Mouse (Mus musculus): ENCODE results near the gene Mbd6.

GRCm38 (mm10) chr10:127337536-127338099 lies 48.8 kb upstream of the Mbd6 start:
- TF ChIP-seq CTCF (IDR thresholded peaks at IDR 0.05; ENCODE audit: extremely low read depth, insufficient read depth, low read length) (no peak), POLR2A (IDR thresholded peaks at IDR 0.05; ENCODE audit: extremely low read depth, insufficient read depth, low read length) (no peak)

All from cortical plate, adult 2 months (tissue).